Comparison of ENCODE assay signal across 8 mouse cellular contexts in genomic region chr6:138477611-138478010, GRCm38 (mm10).
A peak's percentile ranks its signal among the peaks of the same experiment; 100 is the strongest.
DNase-seq lines count a peak whose midpoint lies in the region; ATAC-seq lines count a peak whose summit lies in the region.
"Had no signal": no experiment of that assay in that cellular context is flagged by ENCODE, and none has a peak within 500 bp of the region (broad histone marks: within the 10 kb centered on the region; RNA-seq: fewer than 3 reads in every experiment).

No protein-coding gene starts in this region.

- H3K27ac ChIP-seq in embryonic facial prominence, embryonic 11.5 days (replicated peaks; ENCODE audit: low read depth, low read length) = no peak overlapping the region
- H3K27ac ChIP-seq in hindbrain, embryonic 12.5 days = no peak overlapping the region
- H3K27ac ChIP-seq: heart, embryonic 15.5 days had no signal

- H3K4me2 ChIP-seq in embryonic facial prominence, embryonic 11.5 days (ENCODE audit: low read depth, low read length) = no peak overlapping the region
- no peak overlapping the region for H3K4me2 ChIP-seq in hindbrain, embryonic 12.5 days (replicated peaks)
- H3K4me2 ChIP-seq: heart, embryonic 15.5 days had no signal

- no peaks in the 10 kb centered on the region for H3K27me3 ChIP-seq in embryonic facial prominence, embryonic 11.5 days (ENCODE audit: control insufficient read depth, insufficient read depth, low read length)
- no peaks in the 10 kb centered on the region for H3K27me3 ChIP-seq in hindbrain, embryonic 12.5 days
- H3K27me3 ChIP-seq: heart, embryonic 15.5 days had no signal

- 13% methylated on average over 5 of the region's 5 CpGs for WGBS in embryonic facial prominence, embryonic 11.5 days
- WGBS in hindbrain, embryonic 12.5 days = 15% methylated on average over 5 of the region's 5 CpGs

- no peak overlapping the region for H3K4me3 ChIP-seq in embryonic facial prominence, embryonic 11.5 days (ENCODE audit: low read depth, low read length)
- H3K4me3 ChIP-seq in hindbrain, embryonic 12.5 days = no peak overlapping the region
- H3K4me3 ChIP-seq: heart, embryonic 15.5 days had no signal

- H3K36me3 ChIP-seq in embryonic facial prominence, embryonic 11.5 days (replicated peaks; ENCODE audit: control insufficient read depth, insufficient read depth, low read depth, low read length) = no peaks in the 10 kb centered on the region
- no peaks in the 10 kb centered on the region for H3K36me3 ChIP-seq in hindbrain, embryonic 12.5 days
- H3K36me3 ChIP-seq: heart, embryonic 15.5 days had no signal

- peak; percentile 62; the same call in 1 of the 2 replicates for ATAC-seq in embryonic facial prominence, embryonic 11.5 days (replicated peaks; ENCODE audit: insufficient number of reproducible peaks, low FRiP score, low TSS enrichment, low read depth)
- ATAC-seq in hindbrain, embryonic 12.5 days (ENCODE audit: low FRiP score) = peak; percentile 74

- no peaks in the 10 kb centered on the region for H3K4me1 ChIP-seq in embryonic facial prominence, embryonic 11.5 days (ENCODE audit: control insufficient read depth, insufficient read depth, low read length)
- H3K4me1 ChIP-seq in hindbrain, embryonic 12.5 days = no peaks in the 10 kb centered on the region
- H3K4me1 ChIP-seq: heart, embryonic 15.5 days had no signal

- H3K9ac ChIP-seq in embryonic facial prominence, embryonic 11.5 days (replicated peaks; ENCODE audit: low read length) = no peak overlapping the region
- no peak overlapping the region for H3K9ac ChIP-seq in hindbrain, embryonic 12.5 days
- H3K9ac ChIP-seq: heart, embryonic 15.5 days had no signal

- DNase-seq in MN1 (ENCODE audit: low spot score) = peak; percentile 54
- peak; percentile 79 to 82 for DNase-seq in adrenal gland, postnatal 36 days
- peak; percentile 83 for DNase-seq in embryonic facial prominence, embryonic 11.5 days (ENCODE audit: low spot score)
- peak; percentile 42 to 64 for DNase-seq in layer of hippocampus, postnatal 14 days (ENCODE audit: low spot score in 2 of 2)
- DNase-seq in lung, postnatal 25 days (ENCODE audit: low spot score) = peak; percentile 27
- peak; percentile 59 for DNase-seq in right cerebral cortex, postnatal 4 days

- H3K9me3 ChIP-seq in embryonic facial prominence, embryonic 11.5 days (replicated peaks; ENCODE audit: control insufficient read depth, low read length) = no peaks in the 10 kb centered on the region
- H3K9me3 ChIP-seq in hindbrain, embryonic 12.5 days (replicated peaks) = no peaks in the 10 kb centered on the region
- H3K9me3 ChIP-seq: heart, embryonic 15.5 days had no signal

Comparison
In these comparisons a context has a peak if more than half of its experiments do, and no peak if none do; other contexts are left out.
1. DNase-seq: peak in every context shown above with its lines; median percentile 83 in embryonic facial prominence, embryonic 11.5 days; 80 in adrenal gland, postnatal 36 days; 59 in right cerebral cortex, postnatal 4 days; 54 in MN1; 53 in layer of hippocampus, postnatal 14 days; 27 in lung, postnatal 25 days.